Mouse (Mus musculus) liver, adult 2 months (tissue): ENCODE measurements around the gene Nup188.

Experiments
- CTCF ChIP-seq: fragments of 200-500 bp; IDR thresholded peaks from 2 replicates; pipeline ENCODE4 v1.5.1; 2011; ENCODE audit warnings: low read depth, low read length, control low read depth
- POLR2A ChIP-seq: fragments of 200-500 bp; IDR thresholded peaks from 2 replicates; pipeline ENCODE4 v1.6.1; 2011; ENCODE audit warnings: low read length, control low read depth; ENCODE audit not compliant: insufficient read depth; ENCODE audit errors: extremely low read depth

DNA sequence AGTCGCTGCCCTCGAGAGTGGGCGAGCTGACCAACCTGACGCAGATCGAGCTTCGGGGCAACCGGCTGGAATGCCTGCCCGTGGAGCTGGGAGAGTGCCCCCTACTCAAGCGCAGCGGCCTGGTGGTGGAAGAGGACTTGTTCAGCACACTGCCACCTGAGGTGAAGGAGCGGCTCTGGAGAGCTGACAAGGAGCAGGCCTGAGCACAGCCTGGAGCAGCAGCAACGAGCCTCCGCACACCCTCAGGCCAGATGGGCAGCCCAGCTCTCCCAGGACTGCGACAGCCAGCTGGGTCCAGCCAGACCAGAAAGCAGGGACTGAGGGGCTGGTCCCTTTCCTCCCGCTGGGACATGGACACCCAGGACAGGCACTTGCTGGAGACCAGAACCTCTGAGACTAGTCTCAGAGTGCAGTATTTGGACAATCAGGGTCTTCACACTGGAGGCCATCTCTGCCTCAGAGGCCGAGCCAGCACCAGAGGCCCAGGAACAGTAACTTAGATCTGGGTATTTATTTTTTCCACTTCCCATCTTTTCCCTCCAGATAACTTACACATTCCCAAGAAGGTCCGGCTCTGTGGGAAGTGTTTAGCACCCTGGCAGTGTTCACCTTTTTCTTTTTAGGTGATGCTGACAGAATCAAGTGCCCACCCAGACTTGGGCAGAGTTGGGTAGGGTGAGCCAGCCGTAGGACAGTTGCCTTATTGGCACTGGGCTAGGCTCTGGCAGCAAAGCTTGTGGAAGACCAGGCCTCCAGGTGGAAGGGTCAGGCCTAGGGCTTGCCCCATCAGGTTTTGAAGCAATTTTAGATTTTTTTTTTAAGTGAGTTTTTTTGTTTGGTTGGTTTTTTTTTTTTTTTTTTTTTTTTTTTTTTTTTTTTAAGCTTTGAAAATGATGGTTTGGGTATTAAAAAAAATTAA lies 24.0 kb upstream of the Nup188 start:
- TF ChIP-seq CTCF = no peak
- no peak for TF ChIP-seq POLR2A
